Mouse (Mus musculus) Patski (cell line): ENCODE measurements at regions not wholly inside any gene's neighbourhood (a gene's known extent, or its start where the extent isn't known, plus 50 kb on each side); places are given as distances from the start of the nearest gene placed in this dataset.

Source experiments
- ATAC-seq: fragments of 100-300 bp; one replicate; pipeline ENCODE4 v1.8.0; 2021
- CTCF ChIA-PET: fragments of 350-600 bp; sonication (Branson Sonifier 250); formaldehyde crosslinking; loops from one replicate; lab custom pipeline; 2022; ENCODE audit warnings: inconsistent platforms; lab: Charles Lee
- POLR2A ChIA-PET: fragments of 350-600 bp; sonication (Branson Sonifier 250); formaldehyde crosslinking; loops from one replicate; lab custom pipeline; 2022; ENCODE audit warnings: antibody characterized with exemption, inconsistent platforms; lab: Charles Lee
- DNase-seq: peaks from one replicate; pipeline ENCODE4 v3.0.0-alpha.2; 2011; ENCODE audit warnings: low read depth, low spot score
- H3K27me3 ChIP-seq: fragments of 371-371 bp; one replicate; pipeline ENCODE4 v1.5.1; 2021
- CTCF ChIP-seq: fragments of 100-300 bp; IDR thresholded peaks from one replicate; pipeline ENCODE4 v1.5.1; 2021
- in situ Hi-C: fragments of 300-500 bp; cut with MboI; formaldehyde crosslinking; loops from 3 replicates; pipeline ENCODE4 v1.11.1; 2018; ENCODE audit warnings: low pct_unique_long_range_greater_than_20kb, mixed read lengths

DNA sequence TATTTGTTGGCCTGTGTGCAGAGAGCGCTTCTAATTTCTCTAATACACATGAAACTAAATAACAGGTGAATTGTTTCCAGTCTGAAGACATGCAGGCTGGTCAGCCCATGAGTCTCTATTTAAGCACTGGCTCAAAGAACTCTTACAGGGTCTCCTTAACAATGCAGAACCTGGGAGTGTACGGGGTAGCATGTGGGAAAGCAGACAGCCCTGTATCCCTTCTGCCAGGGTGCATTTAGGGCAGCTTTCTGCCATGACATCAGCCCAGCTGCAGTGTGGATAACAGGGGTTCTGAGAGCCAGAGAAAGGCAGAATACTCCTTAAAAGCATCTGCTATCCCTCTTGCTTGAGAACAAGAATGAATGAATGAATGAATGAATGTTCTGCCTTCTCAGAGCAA, 164.7 kb downstream of the Grb14 start:
- ChIA-PET CTCF (no interaction called here), POLR2A (no interaction called here)
- in situ Hi-C loops: loop anchor here (25.0 kb wide), 1 partner anchor 1148 kb away; no protein-coding TSS in a partner anchor
- TF ChIP-seq CTCF: no peak
- peaks cover 82% of the 10 kb centered on the region for H3K27me3 ChIP-seq
- DNase-seq (no peak), ATAC-seq (no peak)

DNA sequence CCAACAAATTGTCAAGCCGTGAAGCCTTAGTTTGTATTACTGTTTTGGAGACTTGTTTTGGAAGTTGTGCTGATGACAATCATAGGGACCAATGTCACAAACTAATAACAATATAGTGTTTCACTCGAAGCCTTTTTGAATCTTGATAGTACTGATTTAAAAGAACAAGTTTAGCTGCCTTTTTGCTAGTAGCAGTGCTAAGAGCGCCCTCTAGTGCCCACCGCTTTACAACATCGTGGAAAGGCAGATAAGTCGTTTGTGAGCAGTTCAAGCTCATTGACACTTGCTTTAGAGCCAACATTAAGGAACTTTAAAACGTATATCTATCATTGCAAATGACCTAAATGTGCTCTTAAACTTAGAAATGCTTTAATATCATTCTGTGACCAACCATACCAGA, 170.9 kb downstream of the Grb14 start:
- ChIA-PET CTCF (interaction anchor here (1.0 to 2.1 kb wide), 4 partner anchors 9 to 21 kb away, joined by 3 to 6 read pairs (median 4); no protein-coding TSS in a partner anchor), POLR2A (no interaction called here)
- peak; percentile 7 for DNase-seq
- in situ Hi-C loops: loop anchor here (10.0 to 25.0 kb wide), 2 partner anchors 1142 to 1349 kb away; no protein-coding TSS in a partner anchor
- peak; percentile 87 for TF ChIP-seq CTCF
- no peak for ATAC-seq
- H3K27me3 ChIP-seq: peaks cover 68% of the 10 kb centered on the region

DNA sequence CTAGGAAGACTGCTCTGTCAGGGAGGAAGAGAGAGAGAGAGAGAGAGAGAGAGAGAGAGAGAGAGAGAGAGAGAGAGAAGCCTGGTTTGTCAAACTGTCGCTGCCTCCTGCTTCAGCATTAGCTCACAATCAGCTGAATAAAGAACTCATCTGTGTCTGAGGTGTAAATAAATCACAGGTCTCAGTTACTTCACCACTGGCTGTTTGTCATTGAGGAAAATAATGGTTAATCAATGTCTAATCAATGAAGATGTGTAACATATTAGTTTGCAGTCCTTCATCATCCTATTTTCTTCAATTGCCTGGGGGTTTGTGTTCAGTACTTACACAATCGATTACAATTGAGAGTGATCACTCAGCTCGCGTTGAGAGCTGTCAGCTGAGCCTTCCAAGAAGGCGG, 171.9 kb downstream of the Grb14 start:
- ChIA-PET CTCF (interaction anchor here (1.6 to 2.1 kb wide), 2 partner anchors 18 to 20 kb away, joined by 4 to 6 read pairs; no protein-coding TSS in a partner anchor), POLR2A (no interaction called here)
- no peak for ATAC-seq
- in situ Hi-C loops: loop anchor here (10.0 to 25.0 kb wide), 2 partner anchors 1141 to 1348 kb away; no protein-coding TSS in a partner anchor
- H3K27me3 ChIP-seq: peaks cover 64% of the 10 kb centered on the region
- no peak for DNase-seq
- no peak for TF ChIP-seq CTCF

DNA sequence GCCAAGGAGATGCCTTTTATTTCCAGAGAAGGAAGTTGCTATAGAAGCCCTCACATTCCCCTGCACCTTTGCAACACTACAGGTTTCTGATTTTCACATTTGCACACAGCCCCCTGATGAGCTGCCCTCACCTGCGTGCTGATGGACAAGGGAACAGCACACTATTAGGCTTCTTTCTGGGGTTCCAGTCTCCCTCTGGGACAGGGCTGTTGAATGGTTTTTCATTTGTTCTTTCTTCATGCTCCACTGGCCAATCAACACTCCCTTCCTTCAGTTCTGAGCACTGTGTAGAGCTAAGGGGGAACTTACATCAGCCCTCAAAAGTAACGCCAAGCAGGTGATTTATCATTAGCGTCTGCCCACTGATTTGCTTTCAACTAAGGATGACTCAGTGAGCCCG, 173.7 kb downstream of the Grb14 start:
- no peak for ATAC-seq
- ChIA-PET POLR2A (no interaction called here), CTCF (interaction anchor here (1.3 kb wide), 1 partner anchor 12 kb away, joined by 3 read pairs; no protein-coding TSS in a partner anchor)
- peaks cover 51% of the 10 kb centered on the region for H3K27me3 ChIP-seq
- in situ Hi-C loops: loop anchor here (10.0 to 25.0 kb wide), 2 partner anchors 1139 to 1346 kb away; no protein-coding TSS in a partner anchor
- no peak for DNase-seq
- no peak for TF ChIP-seq CTCF

DNA sequence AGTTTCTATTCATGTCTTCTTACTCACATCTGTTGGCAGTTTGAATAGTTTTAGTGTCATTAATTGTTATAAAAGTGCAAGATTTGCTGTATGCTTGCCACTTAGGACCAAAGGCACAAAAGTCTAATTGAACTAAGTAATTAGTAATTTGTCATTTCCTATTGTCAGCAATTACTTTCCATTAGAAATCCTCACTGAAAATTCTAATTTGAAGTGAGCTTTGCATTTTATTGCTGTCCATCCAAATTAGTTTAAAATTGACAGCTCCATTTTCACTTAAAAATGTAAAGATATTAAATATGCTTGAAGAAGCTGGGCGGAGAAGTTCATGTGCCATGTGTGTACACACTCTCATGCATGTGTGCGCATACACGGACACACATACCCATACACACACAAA, 174.1 kb downstream of the Grb14 start:
- POLR2A ChIA-PET: no interaction called here

DNA sequence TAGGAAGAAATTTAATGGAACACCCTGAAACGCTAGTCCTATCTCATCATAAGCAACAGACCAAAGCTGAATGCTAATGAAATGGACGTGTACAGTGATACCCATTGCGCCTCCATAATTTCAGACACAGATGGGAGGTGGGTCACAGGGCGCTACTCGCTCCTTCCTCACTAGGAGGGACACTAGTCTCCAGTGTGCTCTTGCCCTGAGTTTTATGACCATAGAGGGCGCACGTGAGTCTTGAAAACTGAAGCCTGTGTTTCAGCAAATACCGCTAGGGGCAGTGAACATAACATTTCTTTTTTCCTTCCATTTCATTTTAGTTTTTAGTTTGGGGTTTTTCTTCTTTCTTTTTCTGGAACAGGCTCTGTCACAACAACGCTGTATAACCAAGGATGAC, 200.3 kb downstream of the Grb14 start:
- no peak for TF ChIP-seq CTCF
- no peak for ATAC-seq

More for the DNA sequence above, 174.1 kb downstream of the Grb14 start:
- DNase-seq: no peak
- TF ChIP-seq CTCF: no peak
- CTCF ChIA-PET: interaction anchor here (1.3 kb wide), 1 partner anchor 13 kb away, joined by 3 read pairs; no protein-coding TSS in a partner anchor
- ATAC-seq: no peak
- H3K27me3 ChIP-seq: peaks cover 50% of the 10 kb centered on the region
- in situ Hi-C loops: loop anchor here (10.0 to 25.0 kb wide), 2 partner anchors 1138 to 1346 kb away; no protein-coding TSS in a partner anchor

DNA sequence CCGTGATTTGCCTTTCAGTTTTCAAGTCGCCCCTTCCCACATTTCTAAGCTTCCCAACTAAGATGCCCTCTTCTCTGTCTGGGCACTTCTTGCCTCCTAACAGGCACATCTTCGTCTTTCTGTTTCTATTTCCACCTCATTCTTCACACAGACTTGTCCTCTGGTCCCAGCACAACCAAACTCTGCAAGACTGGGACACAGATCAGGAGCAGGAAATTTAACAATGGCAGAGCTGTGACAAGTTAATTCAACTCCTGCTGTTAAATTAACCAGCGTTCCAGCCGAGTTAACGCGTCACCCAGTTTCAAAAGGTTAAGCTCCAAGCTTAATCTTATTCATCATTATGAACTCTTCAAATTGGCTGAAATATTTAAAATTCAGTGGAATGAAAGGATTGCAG, 200.9 kb downstream of the Grb14 start:
- peaks cover 18% of the 10 kb centered on the region for H3K27me3 ChIP-seq
- in situ Hi-C loops: no loop called here
- DNase-seq (no peak), ATAC-seq (no peak)
- no peak for TF ChIP-seq CTCF
- ChIA-PET CTCF (no interaction called here), POLR2A (no interaction called here)

More for the DNA sequence above, 200.3 kb downstream of the Grb14 start:
- CTCF ChIA-PET: no interaction called here
- DNase-seq: no peak
- H3K27me3 ChIP-seq: peaks cover 18% of the 10 kb centered on the region
- POLR2A ChIA-PET: no interaction called here
- in situ Hi-C loops: no loop called here

DNA sequence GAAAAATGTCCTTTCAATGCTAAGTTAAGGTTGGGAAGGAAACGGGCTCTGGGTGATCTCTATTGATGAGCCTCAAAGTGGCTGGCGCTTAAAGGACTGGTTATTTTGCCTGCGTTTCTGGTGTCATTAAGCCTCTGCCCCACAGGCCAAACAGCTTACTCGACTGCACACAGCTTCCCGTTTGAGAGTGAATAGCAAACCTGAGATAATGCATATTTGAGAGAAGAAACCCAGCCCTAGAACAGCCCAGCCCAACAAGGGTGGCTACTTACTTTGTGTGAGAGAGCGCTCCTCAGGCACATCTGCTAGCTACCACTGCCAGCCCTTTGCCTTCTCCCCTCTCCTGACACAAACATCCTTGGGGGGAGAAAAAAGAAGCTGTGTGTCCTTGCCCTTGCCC, 201.7 kb downstream of the Grb14 start:
- ATAC-seq (no peak), DNase-seq (no peak)
- H3K27me3 ChIP-seq: peaks cover 18% of the 10 kb centered on the region
- no peak for TF ChIP-seq CTCF
- ChIA-PET CTCF (no interaction called here), POLR2A (no interaction called here)
- in situ Hi-C loops: no loop called here

DNA sequence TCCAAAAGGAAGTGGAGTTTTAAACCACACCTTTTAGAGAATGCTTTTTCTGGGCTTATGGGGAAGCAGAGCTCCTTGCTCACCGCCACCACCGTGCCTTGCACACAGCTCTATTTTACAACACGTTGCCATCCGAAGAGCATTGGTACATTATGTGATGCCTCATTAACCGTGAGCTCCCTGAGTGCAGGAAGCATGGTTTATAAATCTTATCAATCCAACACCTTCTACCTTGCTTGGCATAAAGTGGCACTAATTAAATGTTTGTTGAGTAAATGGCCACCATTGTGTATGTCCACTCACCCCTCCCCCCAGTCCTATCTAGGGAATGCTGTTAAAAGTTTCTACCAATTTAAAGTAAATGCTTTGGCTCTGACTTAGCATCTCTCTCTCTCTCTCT, 206.6 kb downstream of the Grb14 start:
- ChIA-PET POLR2A (no interaction called here), CTCF (no interaction called here)
- DNase-seq (no peak), ATAC-seq (no peak)
- in situ Hi-C loops: no loop called here
- peaks cover 14% of the 10 kb centered on the region for H3K27me3 ChIP-seq
- no peak for TF ChIP-seq CTCF
